Mouse (Mus musculus): ENCODE results near the gene Thbs4. TPM values are rescaled to one million over a fixed set of nuclear protein-coding genes. Genes with fewer than 3 reads are reported as not detected.

Thbs4 gene
- polyA plus RNA-seq (2017; shearing (Covaris generic)) = under 1 TPM in 1 of 2 experiments, not detected in 1; 0.58 TPM

GRCm38 (mm10) chr13:92794462-92795214 lies at the start of gene Thbs4:
Thbs4 (minus strand) TSS chr13:92794818.

Other genes with a start within 250 kb of the Thbs4 start
- gene Spz1, start 218.6 kb downstream of the Thbs4 start, polyA plus RNA-seq (2017; shearing (Covaris generic)) = not detected
- gene Serinc5, start 183.7 kb downstream of the Thbs4 start, polyA plus RNA-seq (2017; shearing (Covaris generic)) = 10 to 100 TPM; 10.3 to 18.6 TPM
- 1 to 10 TPM in 1 of 2 experiments, under 1 TPM in 1; 0.73 to 1.2 TPM for gene Mtx3, start 49.9 kb upstream of the Thbs4 start, polyA plus RNA-seq (2017; shearing (Covaris generic))